Mouse (Mus musculus): Measurements from ENCODE around the gene Hspa1b. TPM values are rescaled to one million over a fixed set of nuclear protein-coding genes. Genes with fewer than 3 reads are reported as not detected.
"Not testable (repeated sequence)": the region's sequence is repeated elsewhere in the genome, so short reads cannot be mapped to it uniquely, and the experiment has no call there.

Hspa1b gene
- total RNA-seq, 2 experiments from 2014 or later, result 18.8 to 22.1 TPM

DNA sequence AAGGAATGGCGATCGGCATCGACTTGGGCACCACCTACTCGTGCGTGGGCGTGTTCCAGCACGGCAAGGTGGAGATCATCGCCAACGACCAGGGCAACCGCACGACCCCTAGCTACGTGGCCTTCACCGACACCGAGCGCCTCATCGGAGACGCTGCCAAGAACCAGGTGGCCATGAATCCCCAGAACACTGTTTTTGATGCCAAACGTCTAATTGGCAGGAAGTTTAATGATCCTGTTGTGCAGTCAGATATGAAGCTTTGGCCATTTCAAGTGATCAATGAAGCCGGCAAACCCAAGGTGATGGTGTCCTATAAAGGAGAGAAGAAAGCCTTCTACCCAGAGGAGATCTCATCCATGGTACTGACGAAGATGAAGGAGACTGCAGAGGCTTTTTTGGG, 18.0 kb upstream of the Hspa1b start:
- H3K27ac ChIP-seq, result no peak overlapping the region
- DNase-seq (ENCODE audit: extremely low spot score in 1 of 2, low spot score in 2 of 2), result no peak
- no peak for TF ChIP-seq CTCF (IDR thresholded peaks at IDR 0.05)
- intact Hi-C loops (cut with DNase I), result no loop called here
- H3K4me3 ChIP-seq, result no peak overlapping the region

DNA sequence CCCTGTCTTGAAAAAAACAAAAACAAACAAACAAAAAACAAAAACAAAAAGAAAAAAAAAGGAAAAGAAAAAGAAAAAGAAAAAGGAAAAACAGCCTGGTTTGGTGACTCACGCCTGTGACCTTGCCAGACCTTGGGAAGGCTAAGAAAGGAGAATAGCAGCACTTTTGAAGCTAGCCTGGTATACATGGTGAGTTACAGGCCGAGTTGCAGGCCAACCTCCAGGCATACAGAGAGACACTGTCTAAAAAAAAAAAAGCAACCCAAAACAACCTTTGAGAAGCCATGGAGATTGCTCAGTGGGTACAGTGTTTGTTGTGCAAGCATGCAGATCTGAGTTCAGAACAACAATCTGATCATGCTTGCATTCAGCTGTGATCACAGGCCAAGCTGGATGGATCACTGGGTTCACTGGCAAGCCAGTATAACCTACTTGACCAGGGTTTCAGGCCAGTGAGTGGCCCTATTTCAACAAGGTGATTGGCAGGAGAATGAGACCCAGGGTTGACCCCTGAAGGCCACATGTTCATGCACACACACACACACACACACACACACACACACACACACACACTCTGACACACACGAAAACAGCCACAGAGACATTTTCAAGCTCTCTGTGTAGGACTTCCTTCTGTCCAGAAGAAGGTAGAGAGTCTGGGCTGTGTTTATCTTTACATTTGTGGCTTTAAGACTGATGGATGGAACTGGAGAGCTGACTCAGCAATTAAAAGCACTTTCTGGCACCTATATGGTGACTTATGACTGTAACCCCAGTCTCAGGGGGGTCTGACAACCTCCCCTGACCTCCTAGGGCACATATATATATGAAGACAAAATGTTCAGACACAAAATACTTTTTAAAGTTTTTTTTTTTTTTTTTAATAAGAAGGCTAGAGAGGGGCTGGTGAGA, 16.8 kb upstream of the Hspa1b start:
- intact Hi-C loops (cut with DNase I), result no loop called here
- Histone ChIP-seq H3K27ac (no peak overlapping the region), H3K4me3 (no peak overlapping the region)
- TF ChIP-seq CTCF (IDR thresholded peaks at IDR 0.05), result no peak
- no peak for DNase-seq (ENCODE audit: extremely low spot score in 1 of 2, low spot score in 2 of 2)

DNA sequence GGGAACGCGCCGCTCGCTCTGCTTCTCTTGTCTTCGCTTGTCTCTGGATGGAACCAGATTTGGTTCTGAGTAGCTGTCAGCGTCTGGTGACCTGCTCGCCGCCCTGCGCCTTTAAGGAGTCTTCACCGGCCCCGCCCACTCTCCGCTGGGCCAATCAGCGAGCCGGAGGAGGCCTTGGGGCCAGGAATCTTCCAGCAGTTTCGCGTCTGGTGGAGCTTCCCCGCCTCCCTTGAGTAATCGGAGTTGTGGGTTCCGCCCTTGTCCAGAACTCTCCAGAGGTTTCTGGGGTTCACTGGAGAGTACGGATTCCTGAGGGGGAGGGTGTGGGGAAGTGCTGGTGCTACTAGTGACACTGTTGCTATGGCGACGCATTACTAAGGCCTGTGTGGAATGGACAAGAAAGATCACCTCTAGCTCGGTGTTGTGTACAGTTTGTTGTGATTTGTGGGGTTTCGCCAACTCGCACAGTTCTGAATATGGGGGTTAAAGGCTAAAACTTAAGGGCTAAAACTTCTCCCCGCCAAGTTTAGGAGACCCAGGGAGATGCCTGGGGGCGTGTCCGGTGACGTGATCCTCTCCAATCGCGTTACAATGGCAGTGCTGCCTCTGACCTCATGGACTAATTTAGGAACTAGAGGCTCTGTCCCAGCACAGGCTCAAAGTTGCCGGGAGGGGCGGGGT, 13.2 kb upstream of the Hspa1b start, which contains the start of the genes Hspa1a and Hspa1l:
Gene Hspa1a, minus strand, starts transcription at position 88 of the 681 bp plus-strand sequence.
Gene Hspa1l, plus strand, starts transcription at position 635 of the 681 bp plus-strand sequence.
- Histone ChIP-seq H3K4me3 (peak within 1 kb of the TSS; percentile 52), H3K27ac (peak within 1 kb of the TSS; percentile 29; the same call in 1 of the 2 replicates)
- intact Hi-C loops (cut with DNase I), result not testable (repeated sequence)
- DNase-seq (ENCODE audit: extremely low spot score in 1 of 2, low spot score in 2 of 2), result peak; percentile 73 to 74

DNA sequence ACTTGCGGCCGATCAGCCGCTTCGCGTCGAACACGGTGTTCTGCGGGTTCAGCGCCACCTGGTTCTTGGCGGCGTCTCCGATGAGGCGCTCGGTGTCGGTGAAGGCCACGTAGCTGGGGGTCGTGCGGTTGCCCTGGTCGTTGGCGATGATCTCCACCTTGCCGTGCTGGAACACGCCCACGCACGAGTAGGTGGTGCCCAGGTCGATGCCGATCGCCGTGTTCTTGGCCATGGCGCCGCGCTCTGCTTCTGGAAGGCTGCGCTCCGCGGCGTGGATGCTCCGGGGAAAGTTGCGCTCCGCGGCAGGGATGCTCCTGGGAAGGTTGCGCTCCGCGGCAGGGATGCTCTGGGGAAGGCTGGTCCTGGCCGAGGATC, 12.6 kb upstream of the Hspa1b start:
- H3K27ac ChIP-seq; DNase-seq (ENCODE audit: extremely low spot score in 1 of 2, low spot score in 2 of 2); intact Hi-C loops (cut with DNase I): not testable (repeated sequence)
- H3K4me3 ChIP-seq, result peak overlapping the region; percentile 52

DNA sequence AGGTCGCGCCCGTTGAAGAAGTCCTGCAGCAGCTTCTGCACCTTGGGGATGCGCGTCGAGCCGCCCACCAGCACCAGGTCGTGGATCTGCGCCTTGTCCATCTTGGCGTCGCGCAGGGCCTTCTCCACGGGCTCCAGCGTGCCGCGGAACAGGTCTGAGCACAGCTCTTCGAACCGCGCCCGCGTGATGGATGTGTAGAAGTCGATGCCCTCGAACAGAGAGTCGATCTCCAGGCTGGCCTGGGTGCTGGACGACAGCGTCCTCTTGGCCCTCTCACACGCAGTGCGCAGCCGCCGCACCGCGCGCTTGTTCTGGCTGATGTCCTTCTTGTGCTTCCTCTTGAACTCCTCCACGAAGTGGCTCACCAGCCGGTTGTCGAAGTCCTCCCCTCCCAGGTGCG, 11.8 kb upstream of the Hspa1b start:
- H3K27ac ChIP-seq; intact Hi-C loops (cut with DNase I); DNase-seq (ENCODE audit: extremely low spot score in 1 of 2, low spot score in 2 of 2); H3K4me3 ChIP-seq: not testable (repeated sequence)

DNA sequence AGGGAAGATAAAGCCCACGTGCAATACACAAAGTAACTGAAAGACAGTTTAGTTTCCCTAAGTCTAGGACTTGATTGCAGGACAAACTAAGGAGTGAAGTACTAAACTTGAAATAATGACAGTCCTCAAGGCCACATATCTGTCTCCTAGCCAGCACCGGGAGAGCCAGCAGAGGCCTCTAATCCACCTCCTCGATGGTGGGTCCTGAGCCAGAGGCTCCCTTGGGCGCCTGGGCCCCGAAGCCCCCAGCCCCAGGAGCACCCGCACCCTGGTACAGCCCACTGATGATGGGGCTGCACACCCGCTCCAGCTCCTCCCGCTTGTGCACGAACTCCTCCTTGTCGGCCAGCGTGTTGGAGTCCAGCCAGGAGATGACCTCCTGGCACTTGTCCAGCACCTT, 10.8 kb upstream of the Hspa1b start, which contains the start of gene Gm20481:
Gene Gm20481, plus strand, starts transcription at position 91 of the 400 bp plus-strand sequence.
- intact Hi-C loops (cut with DNase I); DNase-seq (ENCODE audit: extremely low spot score in 1 of 2, low spot score in 2 of 2); H3K4me3 ChIP-seq; H3K27ac ChIP-seq: not testable (repeated sequence)

DNA sequence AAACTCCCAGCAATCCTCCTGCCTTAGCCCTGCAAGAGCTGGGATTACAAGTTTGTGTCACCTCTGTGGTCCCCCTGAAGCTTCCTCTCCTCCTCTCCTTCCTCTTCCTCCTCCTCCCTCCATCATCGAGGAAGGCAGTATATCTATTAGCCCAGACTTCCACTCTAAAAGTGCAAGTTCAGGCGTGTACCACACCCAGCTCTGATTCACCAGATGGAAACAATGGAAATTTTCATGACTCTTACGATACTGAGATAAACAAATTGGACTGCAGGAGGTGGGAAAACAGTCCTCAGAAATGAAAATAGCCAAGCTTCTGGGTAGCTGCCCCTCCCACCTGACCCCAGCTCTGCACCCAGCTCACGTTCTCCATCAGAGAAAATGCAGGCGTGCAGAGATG, 6.6 kb upstream of the Hspa1b start:
- Histone ChIP-seq H3K4me3 (no peak overlapping the region), H3K27ac (no peak overlapping the region)
- no peak for TF ChIP-seq CTCF (IDR thresholded peaks at IDR 0.05)
- no peak for DNase-seq (ENCODE audit: extremely low spot score in 1 of 2, low spot score in 2 of 2)
- intact Hi-C loops (cut with DNase I), result no loop called here

DNA sequence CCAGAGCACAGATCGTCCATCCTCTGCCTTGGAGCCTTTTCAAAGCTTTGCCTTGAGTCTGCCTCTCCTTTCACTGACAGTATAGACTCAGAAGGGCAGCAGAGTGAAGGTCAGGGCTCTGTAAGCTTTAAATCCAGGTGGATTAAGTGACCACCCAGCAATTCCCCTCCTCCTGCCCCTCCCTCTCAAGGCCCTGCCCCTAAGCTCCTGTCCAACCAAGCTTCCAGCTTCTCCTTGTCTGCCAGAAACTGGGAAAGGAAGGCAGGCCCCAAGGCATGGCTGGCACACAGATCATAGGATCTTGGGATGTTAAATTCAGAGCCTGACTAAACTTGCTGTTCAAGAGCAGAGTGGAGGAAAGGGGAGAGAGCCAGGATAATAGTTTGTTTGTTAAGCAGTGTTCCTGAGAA, 5.6 kb upstream of the Hspa1b start:
- no peak for DNase-seq (ENCODE audit: extremely low spot score in 1 of 2, low spot score in 2 of 2)
- no peak overlapping the region for H3K27ac ChIP-seq
- TF ChIP-seq CTCF (IDR thresholded peaks at IDR 0.05), result no peak
- H3K4me3 ChIP-seq, result no peak overlapping the region
- intact Hi-C loops (cut with DNase I), result no loop called here

DNA sequence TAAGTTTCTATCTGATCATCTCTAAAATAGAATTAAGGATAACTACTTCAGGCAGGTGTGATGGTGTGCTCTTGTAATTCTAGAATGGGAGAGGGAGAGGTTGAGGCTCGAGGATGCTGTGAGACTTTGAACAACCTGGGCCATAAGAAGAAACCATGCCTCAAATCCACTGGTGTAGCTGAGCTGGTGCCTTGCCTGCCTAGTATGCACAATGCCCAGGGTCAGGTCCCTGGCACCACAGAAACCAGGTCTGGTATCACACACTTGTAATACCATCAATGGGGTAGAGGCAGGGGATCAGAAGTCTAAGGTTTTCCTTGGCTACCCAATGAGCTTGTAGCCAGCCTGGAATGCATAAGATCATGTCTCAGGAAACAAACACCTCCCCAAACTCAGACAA, 3.8 kb upstream of the Hspa1b start:
- intact Hi-C loops (cut with DNase I), result no loop called here
- no peak overlapping the region for H3K27ac ChIP-seq
- no peak for TF ChIP-seq CTCF (IDR thresholded peaks at IDR 0.05)
- no peak overlapping the region for H3K4me3 ChIP-seq
- DNase-seq (ENCODE audit: extremely low spot score in 1 of 2, low spot score in 2 of 2), result no peak

DNA sequence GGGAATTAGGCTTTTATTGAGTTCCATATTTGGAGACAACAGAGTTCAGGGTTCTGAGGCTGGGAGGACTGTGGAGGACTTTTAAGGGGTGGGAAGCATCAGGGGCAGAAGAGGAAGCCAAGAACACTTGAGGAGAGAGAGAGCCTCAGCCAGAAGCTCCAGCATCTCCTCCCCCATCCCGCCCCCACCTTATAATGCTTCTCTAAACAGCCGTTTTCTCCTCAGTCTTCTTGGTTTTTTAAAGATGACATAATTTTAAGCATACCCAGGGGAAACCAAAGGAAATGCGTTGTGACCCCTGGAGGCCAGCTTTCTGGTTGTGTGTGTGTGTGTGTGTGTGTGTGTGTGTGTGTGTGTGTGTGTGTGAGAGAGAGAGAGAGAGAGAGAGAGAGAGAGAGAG, 3.1 kb upstream of the Hspa1b start:
- H3K4me3 ChIP-seq, result no peak overlapping the region
- intact Hi-C loops (cut with DNase I), result no loop called here
- DNase-seq (ENCODE audit: extremely low spot score in 1 of 2, low spot score in 2 of 2), result no peak
- H3K27ac ChIP-seq, result no peak overlapping the region; the same call in 1 of the 2 replicates
- TF ChIP-seq CTCF (IDR thresholded peaks at IDR 0.05), result no peak

DNA sequence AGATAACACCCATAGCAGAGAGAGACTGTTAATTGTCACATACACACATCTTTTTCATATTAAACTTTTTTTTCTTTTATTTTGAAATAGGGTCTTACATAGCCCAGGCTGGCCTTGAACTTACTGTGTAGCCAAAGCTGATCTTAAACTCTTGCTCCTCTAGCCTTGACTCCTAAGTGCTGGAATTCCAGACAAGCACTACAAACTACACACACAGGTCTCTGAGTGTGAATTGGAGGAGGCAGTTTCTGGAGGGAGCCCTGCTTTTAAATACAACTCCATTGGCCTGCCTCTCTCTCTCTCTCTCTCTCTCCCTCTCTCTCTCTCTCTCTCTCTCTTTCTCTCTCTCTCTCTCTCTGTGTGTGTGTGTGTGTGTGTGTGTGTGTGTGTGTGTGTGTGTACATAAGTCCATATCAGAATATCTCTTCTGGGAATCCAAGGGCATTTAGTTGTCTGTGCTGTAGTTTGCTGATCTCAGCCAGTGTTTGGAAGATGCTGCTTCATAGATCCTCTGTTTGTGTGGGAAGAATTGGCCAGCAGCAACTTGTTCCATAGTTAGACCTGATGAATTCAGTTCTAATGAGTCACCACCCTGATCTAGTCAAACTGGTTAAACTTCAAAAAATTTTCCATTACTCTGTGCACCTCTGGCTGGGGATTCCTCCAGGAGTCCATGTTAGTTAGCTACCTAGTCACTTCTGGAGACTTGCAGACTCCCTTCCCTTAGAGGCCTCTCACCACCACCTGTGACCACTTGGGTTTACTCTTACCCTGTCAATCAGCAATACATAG, 1.9 kb upstream of the Hspa1b start:
- TF ChIP-seq CTCF (IDR thresholded peaks at IDR 0.05), result no peak
- no peak overlapping the region for H3K4me3 ChIP-seq
- DNase-seq (ENCODE audit: extremely low spot score in 1 of 2, low spot score in 2 of 2), result no peak
- intact Hi-C loops (cut with DNase I), result no loop called here
- H3K27ac ChIP-seq, result peak overlapping the region; percentile 28; the same call in 1 of the 2 replicates
